Mouse (Mus musculus): ENCODE measurements around the gene Cebpb.
"Not testable (repeated sequence)": the region's sequence is repeated elsewhere in the genome, so short reads cannot be mapped to it uniquely, and the experiment has no call there.

The Cebpb gene

DNA sequence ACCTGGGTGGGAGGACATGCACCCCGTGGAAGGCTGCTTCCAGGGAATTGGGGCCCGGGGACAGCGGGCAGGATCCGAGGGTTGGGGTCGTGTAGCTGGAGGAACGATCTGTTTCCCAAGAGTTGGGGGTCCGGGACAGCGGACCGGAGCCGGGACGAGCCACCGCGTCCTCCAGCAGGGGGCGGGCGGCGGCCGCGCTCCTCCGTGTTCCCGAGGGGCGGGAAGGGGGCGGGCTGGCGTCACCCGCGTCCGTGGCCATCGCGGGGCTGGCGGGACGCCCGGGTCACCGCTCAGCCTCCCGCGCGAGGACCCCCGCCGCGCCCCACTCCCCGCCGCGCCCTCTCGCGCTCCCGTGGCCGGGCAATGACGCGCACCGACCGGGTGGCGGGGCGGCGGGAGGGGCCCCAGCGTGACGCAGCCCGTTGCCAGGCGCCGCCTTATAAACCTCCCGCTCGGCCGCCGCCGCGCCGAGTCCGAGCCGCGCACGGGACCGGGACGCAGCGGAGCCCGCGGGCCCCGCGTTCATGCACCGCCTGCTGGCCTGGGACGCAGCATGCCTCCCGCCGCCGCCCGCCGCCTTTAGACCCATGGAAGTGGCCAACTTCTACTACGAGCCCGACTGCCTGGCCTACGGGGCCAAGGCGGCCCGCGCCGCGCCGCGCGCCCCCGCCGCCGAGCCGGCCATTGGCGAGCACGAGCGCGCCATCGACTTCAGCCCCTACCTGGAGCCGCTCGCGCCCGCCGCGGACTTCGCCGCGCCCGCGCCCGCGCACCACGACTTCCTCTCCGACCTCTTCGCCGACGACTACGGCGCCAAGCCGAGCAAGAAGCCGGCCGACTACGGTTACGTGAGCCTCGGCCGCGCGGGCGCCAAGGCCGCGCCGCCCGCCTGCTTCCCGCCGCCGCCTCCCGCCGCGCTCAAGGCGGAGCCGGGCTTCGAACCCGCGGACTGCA is at the start of gene Cebpb:
TSS of gene Cebpb (plus strand) at position 418 of the 954 bp plus-strand sequence.
- DNase-seq (ENCODE audit: low spot score) = peak; percentile 89

DNA sequence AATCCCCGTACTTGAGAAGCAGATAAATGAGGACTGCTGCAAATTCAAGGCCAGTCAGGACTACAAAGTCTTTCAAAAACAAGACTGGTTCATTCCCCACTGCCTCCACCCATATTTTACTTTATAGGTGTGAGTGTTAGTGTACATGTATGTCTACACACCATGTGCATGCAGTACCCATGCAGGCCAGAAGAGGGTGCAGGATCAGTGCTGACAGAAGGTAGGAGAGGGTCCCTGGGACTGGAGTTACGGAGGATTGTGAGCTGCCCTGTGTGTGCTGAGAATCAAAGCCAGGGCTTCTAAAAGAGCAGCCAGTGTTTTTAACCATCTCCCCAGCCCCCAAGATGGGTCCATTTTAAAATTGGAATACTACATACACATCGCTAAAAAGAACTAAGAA is 48.4 kb upstream of the Cebpb start:
- DNase-seq (ENCODE audit: low spot score) = no peak

DNA sequence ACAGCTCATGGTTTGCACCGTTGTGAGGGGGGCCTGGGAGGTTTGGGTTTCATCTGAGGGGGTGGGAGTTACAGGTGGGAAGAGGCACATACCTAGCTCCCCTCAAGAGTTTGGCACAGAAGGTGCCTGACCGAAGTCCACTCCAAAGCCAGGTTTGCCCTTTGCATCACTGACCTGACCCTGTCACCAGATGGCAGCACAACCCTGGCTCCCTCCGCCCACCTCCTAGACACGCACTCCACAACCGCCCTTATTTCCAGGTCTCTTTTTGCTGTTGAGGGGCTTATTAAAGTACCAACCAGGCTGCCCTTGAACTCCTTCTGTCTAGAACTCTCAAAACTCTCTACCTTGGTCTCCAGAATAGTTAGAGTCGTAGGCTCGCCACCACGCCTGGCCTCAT is 47.4 kb upstream of the Cebpb start:
- DNase-seq (ENCODE audit: low spot score) = no peak

DNA sequence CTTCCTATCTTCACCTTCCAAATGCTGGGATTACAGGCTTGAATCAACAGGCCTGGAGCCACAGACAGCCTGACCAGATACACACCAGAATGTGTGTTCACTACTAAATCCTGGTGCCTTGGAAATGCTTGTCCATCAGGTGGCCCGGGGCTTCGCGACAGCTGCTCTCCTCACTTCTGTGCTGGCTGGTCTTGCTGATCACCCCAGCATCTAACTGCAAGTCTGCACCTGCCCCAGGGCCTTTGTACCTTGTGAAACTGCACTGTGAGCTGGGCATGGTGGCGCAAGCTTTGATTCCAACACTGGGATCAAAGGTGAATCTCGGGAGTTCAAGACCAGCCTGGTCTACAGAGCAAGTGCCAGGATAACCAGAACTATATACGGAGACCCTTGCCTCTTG is 46.6 kb upstream of the Cebpb start:
- no peak for DNase-seq (ENCODE audit: low spot score)

DNA sequence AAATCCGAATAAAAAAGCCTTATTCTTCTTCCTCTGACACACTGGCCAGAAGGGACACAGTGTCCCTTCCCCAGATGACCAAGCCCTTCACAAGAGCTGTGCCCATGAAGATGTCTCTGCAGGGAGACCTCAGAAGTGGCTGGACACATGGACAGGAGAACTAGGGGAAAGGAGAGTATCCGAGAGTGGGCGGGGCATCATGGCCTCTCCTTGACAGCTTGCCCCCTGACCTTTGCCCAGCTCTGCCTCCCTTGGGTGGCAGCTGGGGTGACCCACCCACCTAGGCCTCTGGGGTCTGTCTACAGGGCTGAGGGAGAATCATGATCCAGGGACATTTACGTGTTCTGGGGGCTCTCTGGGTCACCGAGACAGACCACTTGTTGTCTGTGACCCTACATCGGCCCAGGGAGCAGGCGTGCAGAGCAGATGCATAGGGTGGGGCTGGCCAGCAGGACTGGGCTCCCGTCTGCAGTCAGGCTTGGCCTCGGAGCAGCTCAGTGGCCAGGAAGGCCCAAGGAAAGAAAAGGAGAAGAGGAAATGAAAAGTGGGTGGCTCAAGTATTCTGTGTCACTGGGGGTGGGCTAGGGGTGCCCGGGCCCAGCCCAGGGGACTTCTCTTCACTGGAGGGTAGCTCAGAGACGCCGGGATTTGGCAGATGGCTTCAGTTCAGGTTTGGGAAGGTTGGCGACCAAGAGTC is 45.2 kb upstream of the Cebpb start:
- not testable (repeated sequence) for DNase-seq (ENCODE audit: low spot score)

DNA sequence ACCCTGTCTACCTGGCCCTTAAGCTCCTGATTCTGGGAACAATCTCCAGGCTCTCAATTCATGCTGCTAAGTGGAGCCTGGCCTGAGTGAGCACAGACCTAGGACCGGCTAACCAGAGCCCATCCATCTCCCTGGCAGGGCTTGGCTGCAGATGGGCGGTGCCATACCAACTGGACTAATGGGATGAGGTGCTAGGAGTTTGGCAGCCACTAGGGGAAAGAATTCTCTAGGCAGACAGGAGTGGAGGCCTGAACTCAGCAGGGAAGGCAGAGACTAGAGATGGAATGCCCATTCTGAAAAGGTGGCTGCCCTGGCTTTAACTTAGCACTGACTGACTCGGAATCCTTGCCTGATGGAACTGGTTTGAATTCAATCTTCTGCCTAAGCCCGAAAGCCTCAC is 42.3 kb upstream of the Cebpb start:
- no peak for DNase-seq (ENCODE audit: low spot score)

DNA sequence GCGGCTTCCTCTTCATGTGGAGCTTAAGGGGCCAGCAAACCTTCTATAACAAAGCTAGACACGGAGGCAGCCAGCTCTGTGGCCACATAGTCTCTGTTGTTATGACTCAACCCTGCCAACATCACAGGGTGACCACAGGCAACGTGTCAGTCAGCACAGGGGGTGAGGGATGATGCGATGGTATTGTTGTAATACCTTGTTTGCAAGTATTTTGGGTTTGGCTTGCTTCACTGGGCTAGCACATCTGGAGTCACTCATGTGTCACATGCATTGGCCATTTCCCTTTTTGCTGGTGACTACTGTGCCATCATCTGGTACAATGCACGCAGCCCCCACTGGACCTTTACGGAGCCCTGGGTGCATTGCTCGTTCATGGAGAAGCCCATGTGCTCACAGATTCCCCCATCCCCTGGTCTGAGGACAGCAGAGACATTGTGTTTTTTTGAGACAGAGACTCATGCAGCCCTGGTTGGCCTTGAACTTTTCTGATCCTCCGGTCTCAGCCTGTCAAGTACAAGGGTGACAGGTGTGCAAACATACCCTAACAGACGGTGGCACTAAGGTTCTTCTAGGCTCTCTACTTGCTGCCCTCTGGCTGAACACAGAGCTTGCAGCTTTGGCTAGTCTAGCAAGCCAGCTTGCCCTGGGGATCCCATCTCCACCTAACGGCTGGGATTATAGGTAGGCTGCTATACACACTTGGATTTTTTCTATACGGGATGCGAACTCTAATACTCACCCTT is 39.3 kb upstream of the Cebpb start:
- DNase-seq (ENCODE audit: low spot score) = no peak

DNA sequence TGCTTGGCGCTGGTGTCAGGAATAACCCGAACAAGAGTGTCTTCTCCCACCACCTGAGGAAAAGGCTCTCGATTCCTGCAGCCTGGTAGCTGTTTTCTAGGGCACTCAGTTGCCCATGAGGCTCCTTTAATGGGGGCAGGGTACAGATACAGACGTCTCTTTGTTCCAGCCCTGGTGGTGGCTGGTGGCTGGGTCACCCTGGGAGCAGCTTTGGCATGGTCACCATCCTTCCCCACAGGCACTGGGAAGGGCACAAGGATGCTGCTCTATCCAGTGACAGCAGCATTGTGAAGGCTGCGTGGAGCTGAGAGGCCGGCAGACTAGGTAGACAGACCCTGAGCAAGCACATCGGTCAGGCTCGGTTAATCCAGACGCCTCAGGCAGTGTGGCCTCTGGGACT is 37.1 kb upstream of the Cebpb start:
- DNase-seq (ENCODE audit: low spot score) = no peak

DNA sequence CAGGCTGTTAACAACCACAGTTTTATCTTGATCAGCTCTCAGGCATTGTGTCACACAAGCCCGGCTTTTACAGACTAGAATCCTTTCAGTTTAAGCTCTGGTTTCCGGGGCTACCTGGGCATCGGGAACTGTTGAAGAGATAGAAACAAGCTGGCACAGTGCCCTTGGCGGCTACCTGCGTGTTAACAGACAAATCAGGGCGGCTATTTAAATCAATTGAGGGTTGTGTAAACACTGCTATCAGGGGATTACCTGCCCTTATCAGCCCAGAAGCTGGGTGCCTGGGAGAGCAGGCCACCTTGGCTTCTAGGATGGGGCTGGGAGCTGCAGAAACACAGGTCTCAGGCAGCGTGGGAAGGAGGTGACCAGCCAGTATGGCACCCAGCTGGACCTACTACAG is 36.0 kb upstream of the Cebpb start:
- DNase-seq (ENCODE audit: low spot score) = no peak

DNA sequence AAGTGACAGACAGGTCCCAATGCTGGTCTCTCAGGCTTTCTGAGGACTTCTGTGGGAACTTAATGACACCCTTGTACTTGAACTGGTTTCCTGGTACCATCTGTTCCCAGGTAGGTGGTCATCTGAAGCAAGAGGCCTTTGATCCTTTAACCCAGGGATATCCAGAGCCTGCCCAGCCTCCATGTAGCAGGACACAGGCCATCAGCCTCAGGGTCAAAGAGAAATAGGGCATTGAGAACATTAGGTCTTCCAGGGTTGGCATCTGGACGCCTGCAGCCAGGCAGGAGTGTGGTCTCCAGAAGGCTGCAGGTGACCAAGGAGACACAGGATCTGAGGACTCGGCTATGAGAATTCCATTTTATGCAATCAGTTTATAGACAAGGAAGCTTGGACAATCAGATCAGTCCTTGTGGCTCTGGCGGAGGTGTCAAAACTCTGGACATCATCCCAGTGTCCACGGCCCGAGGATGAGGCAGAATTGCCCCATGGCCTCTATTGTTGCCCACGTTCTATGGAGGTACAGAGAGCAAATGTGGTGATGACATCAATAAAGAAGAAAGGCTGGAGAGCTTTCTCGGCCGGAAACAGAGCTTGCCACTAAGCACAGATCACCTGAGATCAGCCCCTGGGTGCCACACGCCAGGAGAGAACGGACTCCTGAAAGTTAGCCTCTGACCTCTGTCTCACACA is 33.7 kb upstream of the Cebpb start:
- DNase-seq (ENCODE audit: low spot score) = no peak

DNA sequence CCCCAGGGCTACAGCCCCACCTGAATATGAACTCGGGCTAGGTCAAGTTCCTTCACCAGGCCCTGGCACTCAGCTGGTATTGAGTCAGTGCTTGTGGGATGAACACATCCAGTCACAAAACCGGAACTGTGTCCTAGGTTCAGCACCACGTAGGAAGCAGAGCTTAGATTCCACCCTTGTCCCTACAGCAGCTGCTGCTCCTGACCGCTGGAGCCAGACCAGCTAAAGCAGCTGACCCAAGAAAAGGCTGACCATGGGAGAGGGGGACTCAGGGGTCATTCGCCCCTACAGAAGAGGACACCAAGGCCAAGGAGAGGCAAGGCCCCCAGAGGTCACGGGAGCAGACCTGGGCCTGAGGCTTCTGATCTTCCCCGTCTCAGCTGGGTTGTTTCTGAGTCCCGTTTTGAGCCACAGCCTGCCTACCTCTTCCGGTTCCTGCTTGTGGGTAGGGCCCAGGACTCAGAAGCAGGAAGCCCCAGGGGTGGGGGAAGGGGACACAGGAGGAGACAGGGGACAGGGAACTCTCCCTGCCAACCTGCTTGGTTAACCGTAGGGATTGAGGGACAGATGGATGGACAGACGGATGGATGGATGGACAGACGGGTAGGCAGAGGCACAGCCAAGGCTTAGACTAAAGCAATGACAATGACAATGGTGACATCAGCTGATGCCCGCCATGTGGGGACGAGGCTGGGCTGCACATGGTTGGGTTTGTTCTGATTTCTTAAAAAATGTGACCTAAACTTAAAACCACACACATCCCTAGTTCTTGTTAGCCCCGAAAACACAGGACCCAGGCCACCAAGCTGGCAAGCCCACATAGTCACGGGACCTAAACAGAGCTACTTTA is 31.9 kb upstream of the Cebpb start:
- DNase-seq (ENCODE audit: low spot score) = no peak

DNA sequence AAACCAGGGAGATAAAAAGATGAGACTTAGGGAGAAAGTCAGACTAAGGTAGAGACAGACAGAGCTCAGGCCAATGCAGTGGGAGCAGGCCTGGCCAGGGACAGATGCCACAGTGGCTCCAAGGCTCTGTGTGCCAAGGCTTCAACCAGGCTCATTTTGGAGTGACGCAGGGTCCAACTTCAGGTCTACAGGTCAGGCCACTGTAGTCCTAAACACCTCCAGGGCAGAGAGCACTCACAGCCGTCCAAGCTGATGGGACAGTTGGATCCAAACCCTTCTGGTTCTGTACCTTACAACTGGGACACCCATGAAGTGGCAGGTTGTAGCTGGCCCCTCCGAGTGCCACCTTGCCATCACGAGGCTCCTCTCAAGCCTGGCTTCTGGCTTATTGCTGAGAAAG is 30.7 kb upstream of the Cebpb start:
- DNase-seq (ENCODE audit: low spot score) = no peak

DNA sequence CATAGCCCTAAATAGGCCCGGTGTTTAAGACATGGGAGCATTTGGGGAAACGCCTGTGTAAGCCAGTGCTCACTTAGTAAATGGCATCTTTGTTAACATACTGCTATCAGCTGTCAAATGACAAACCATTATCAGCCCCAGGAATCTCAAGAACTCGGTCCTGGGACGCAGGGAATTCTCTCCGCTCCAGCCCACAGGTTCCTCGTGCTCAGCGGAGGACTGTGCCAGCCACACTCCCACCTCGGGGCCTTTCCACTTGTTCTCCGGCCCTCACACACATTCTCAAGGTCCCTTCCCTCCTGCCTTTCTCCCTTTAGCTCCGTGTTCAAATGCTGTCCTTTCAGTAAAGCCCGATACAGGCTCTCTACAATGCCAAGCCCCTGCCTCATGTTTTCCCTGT is 30.0 kb upstream of the Cebpb start:
- DNase-seq (ENCODE audit: low spot score) = no peak

DNA sequence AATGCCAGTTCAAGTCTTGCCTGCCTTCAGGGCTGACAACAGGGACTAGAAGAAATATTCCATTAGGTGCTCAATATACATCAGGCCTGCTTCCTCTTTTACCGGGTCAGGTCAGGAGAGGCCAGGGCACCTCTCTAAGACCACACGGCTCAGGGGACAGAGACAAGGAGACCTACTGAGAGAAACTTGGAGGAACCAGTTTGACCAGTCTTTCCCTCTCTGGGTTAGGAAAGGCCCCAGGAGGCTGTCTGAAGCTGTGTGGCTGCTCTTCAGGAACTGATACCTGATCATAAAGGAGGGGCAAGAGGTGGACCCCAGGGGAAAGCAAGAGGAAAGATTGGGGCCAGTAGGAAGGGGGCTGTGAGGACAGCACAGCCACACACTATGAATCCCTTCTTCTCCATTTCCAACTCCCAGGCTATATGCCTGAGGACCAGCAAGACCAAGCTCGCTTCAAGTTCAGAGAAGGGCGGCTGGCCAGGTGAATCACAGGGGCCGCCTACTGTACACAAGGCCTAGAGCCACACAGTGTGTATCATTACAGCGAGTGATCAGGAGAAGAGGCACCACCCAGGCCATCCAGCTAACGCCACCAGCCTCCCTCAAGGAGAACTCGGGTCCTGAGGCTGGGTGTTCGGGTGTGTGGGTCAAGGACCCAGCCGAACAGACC is 29.4 kb upstream of the Cebpb start:
- DNase-seq (ENCODE audit: low spot score) = peak; percentile 47

DNA sequence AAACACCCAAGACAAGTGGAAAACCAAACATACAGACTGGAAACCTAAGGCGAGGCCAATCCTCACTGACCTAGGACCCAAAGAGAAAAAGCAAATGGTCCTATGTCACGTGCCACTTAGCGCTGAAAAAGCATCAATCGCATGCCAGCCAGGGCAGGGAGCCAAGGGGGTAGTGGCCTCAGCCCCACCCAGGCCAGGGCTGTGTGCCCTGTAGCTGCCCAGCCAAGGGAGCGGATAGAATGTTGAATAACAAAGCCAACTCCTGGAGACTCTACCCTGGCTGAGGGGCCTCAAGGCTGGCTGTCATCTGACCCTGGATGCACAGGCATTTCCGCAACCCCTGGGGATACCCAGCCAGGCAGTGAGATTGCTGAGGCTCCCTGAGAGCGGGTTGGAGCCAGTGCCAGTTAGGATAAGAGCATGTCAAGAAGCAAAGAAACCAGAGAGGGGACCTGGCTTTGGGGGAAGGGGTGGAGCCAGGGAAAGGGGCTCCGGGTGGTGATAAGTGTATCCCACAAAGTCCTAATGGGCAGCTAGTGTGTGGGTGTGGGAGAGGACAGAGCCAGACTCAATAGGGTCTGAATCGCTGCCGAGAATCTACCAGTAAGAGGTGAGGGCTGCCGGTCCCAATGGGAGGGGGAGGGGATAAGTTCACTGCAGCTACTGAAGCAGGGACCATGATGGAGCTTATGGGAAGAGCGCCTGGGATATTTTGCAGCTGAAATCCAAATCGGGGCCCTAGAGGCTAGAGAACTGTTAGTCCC is 28.7 kb upstream of the Cebpb start:
- DNase-seq (ENCODE audit: low spot score) = peak; percentile 78

DNA sequence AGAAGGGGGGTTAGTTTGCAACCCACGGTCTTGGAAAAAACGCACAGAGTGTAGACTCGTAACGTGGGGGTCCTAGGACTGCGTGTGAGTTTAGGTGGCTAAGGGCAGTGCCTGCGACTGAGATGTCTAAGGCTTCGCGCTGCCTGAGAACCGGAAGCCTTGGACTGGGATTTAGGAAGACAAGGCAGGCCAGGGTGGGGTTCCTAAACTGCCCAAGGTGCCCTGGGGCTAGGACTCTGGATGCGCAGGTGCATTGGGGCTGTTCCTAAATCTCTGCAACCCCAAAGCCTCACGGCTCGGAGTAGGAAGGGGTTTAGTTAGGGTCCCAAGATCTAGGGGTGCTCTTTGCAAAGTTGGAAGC is 28.1 kb upstream of the Cebpb start:
- no peak for DNase-seq (ENCODE audit: low spot score)

DNA sequence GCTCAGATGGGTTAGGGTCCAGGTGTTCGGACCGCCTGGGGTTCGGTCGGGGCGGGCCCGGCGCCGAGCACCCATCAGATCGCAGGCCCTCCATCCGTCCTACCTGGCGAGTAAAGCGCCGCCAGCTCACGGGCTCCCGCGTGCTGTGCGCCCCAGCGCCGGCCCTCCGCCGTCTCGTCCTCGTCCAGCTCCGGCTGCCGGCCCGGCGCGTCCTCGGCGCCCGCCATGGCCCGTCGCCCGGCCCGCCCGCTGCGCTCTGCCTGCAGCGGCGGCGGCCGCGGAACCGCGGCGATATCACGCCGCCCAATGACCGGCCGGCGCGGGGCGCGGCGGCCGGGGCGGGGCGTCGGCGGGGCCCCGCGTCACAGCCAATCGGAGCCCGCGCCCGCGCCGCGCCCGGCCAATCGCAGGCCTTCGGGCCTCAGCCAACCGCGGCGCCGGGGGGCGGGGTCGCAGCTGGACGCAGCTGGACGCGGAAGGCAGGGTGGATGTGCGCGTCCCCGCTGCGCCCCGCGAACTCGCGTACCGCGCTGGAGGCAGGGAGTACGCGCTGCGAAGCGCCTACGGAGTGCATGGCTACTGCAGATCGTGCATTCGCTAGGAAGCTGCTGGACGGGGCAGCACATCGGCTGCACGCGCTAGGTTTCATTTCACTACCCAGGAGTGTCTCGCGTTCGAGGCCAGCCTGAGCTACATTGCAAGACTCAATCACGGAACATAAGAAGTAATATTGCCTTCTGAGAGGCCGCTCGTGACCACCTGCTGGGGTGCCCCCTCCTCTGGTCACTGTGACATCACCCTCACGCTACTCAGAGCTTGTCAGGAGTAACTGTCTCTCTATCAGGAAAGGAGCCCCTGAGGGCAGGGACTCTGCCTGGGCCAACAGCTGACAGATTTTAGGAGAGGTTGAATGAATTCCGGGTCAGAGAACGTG is 27.2 kb upstream of the Cebpb start, which contains the start of gene Gm20431:
TSS of gene Gm20431 (minus strand) at position 227 of the 934 bp plus-strand sequence.
- DNase-seq (ENCODE audit: low spot score) = peak; percentile 97

DNA sequence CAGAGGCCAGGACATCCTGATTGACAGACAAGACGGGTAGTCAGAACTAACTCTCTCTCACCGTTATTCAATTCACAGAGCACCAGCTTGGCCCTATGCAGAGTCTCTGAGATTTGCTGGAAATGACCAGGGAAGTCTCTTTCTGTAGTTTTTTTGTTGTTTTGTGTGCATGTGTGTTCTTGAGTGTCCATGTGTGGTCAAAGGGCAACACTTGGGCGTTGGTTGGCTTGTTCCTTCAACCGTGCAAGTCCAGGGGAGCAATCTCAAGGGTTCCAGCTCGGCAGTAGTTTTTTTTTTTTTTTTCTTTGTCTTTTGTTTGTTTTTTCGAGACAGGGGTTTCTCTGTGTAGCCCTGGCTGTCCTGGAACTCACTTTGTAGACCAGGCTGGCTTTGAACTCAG is 26.0 kb upstream of the Cebpb start:
- no peak for DNase-seq (ENCODE audit: low spot score)

Measured in urinary bladder, postnatal 14 days (tissue).